Mouse (Mus musculus): ENCODE measurements around the gene Dazl. TPM values are rescaled to one million over a fixed set of nuclear protein-coding genes. Genes with fewer than 3 reads are reported as not detected.

Gene Dazl
- under 1 TPM in 1 of 2 experiments, not detected in 1; 0.10 TPM for total RNA-seq (2021)
- long read RNA-seq, experiment 1: 0 reads
- long read RNA-seq, experiment 2, partial matches to known transcripts: 0 of 1 reads
- long read RNA-seq, experiment 2, other reads (novel, unspliced or antisense): 0 of 1 reads

GRCm38 (mm10) chr17:50293241-50293731 is at the start of gene Dazl:
TSS of gene Dazl (minus strand) at chr17:50293636.
- no peak for DNase-seq (ENCODE audit: low spot score in 2 of 2)

GRCm38 (mm10) chr17:50341850-50342544 is 48.6 kb upstream of the Dazl start:
- DNase-seq (ENCODE audit: low spot score in 2 of 2): no peak

- DNase-seq (ENCODE audit: low spot score in 2 of 2): no peak
Measured at GRCm38 (mm10) chr17:50338901-50339300, 45.5 kb upstream of the Dazl start.

GRCm38 (mm10) chr17:50335776-50336175 is 42.3 kb upstream of the Dazl start:
- no peak for DNase-seq (ENCODE audit: low spot score in 2 of 2)

- DNase-seq (ENCODE audit: low spot score in 2 of 2): no peak
Measured at GRCm38 (mm10) chr17:50334694-50335093, 41.3 kb upstream of the Dazl start.

GRCm38 (mm10) chr17:50332012-50332300 is 38.5 kb upstream of the Dazl start:
- no peak for DNase-seq (ENCODE audit: low spot score in 2 of 2)

- no peak for DNase-seq (ENCODE audit: low spot score in 2 of 2)
Measured at GRCm38 (mm10) chr17:50331171-50332011, 38.0 kb upstream of the Dazl start.

- no peak for DNase-seq (ENCODE audit: low spot score in 2 of 2)
Measured at GRCm38 (mm10) chr17:50330245-50330644, 36.8 kb upstream of the Dazl start.

- no peak for DNase-seq (ENCODE audit: low spot score in 2 of 2)
Measured at GRCm38 (mm10) chr17:50324658-50325057, 31.2 kb upstream of the Dazl start.

- DNase-seq (ENCODE audit: low spot score in 2 of 2): no peak
Measured at GRCm38 (mm10) chr17:50318810-50319209, 25.4 kb upstream of the Dazl start.

GRCm38 (mm10) chr17:50316216-50317150 is 23.0 kb upstream of the Dazl start:
- DNase-seq (ENCODE audit: low spot score in 2 of 2): no peak

- DNase-seq (ENCODE audit: low spot score in 2 of 2): no peak
Measured at GRCm38 (mm10) chr17:50310148-50310802, 16.8 kb upstream of the Dazl start.

GRCm38 (mm10) chr17:50309512-50310072 is 16.2 kb upstream of the Dazl start:
- DNase-seq (ENCODE audit: low spot score in 2 of 2): no peak

GRCm38 (mm10) chr17:50308880-50309279 is 15.4 kb upstream of the Dazl start:
- no peak for DNase-seq (ENCODE audit: low spot score in 2 of 2)

GRCm38 (mm10) chr17:50308059-50308647 is 14.7 kb upstream of the Dazl start:
- no peak for DNase-seq (ENCODE audit: low spot score in 2 of 2)

- no peak for DNase-seq (ENCODE audit: low spot score in 2 of 2)
Measured at GRCm38 (mm10) chr17:50302867-50303266, 9.4 kb upstream of the Dazl start.

GRCm38 (mm10) chr17:50300171-50300841 is 6.9 kb upstream of the Dazl start:
- no peak for DNase-seq (ENCODE audit: low spot score in 2 of 2)

- DNase-seq (ENCODE audit: low spot score in 2 of 2): no peak
Measured at GRCm38 (mm10) chr17:50298821-50299220, 5.4 kb upstream of the Dazl start.

GRCm38 (mm10) chr17:50294726-50295125 is 1.3 kb upstream of the Dazl start:
- no peak for DNase-seq (ENCODE audit: low spot score in 2 of 2)

Data from gastrocnemius, postnatal 4 days (tissue).